Mouse (Mus musculus) stomach, embryonic 14.5 days (tissue): ENCODE results near the gene Tmem117. TPM values are rescaled to one million over a fixed set of nuclear protein-coding genes. Genes with fewer than 3 reads are reported as not detected.

Experiments used
- ATAC-seq: fragments of 200-750 bp; cut with Nextera tagmentation; 2 replicates; pipeline ENCODE4 v1.8.0; 2017; ENCODE audit warnings: low read depth, moderate TSS enrichment; ENCODE audit not compliant: insufficient number of reproducible peaks, insufficient read depth, low FRiP score
- H3K27ac ChIP-seq: fragments of 300-500 bp; sonication (generic); 2 replicates; pipeline ENCODE4 v1.5.1; 2014; ENCODE audit warnings: mild to moderate bottlenecking, low read length, moderate library complexity, mixed read lengths
- H3K27me3 ChIP-seq: fragments of 300-500 bp; sonication (generic); 2 replicates; pipeline ENCODE4 v1.6.1; 2014; ENCODE audit warnings: low read length, control low read depth, mixed read lengths; ENCODE audit not compliant: control insufficient read depth, insufficient read depth
- H3K36me3 ChIP-seq: fragments of 300-500 bp; sonication (generic); 2 replicates; pipeline ENCODE4 v1.6.1; 2014; ENCODE audit warnings: mild to moderate bottlenecking, control low read depth, low read length, moderate library complexity, mixed read lengths; ENCODE audit not compliant: control insufficient read depth, insufficient read depth
- H3K4me1 ChIP-seq: fragments of 300-500 bp; sonication (generic); 2 replicates; pipeline ENCODE4 v1.6.1; 2014; ENCODE audit warnings: low read length, control low read depth, mixed read lengths; ENCODE audit not compliant: control insufficient read depth, insufficient read depth
- H3K4me2 ChIP-seq: fragments of 300-500 bp; sonication (generic); replicated peaks from 2 replicates; pipeline ENCODE4 v1.6.1; 2014; ENCODE audit warnings: low read depth, low read length, control low read depth
- H3K4me3 ChIP-seq: fragments of 300-500 bp; sonication (generic); 2 replicates; pipeline ENCODE4 v1.5.1; 2014; ENCODE audit warnings: low read depth, low read length, control low read depth
- H3K9ac ChIP-seq: fragments of 300-500 bp; sonication (generic); replicated peaks from 2 replicates; pipeline ENCODE4 v1.6.1; 2014; ENCODE audit warnings: low read depth, mild to moderate bottlenecking, control low read depth, low read length, moderate library complexity, mixed read lengths
- H3K9me3 ChIP-seq: fragments of 300-500 bp; sonication (generic); 2 replicates; pipeline ENCODE4 v1.6.1; 2016; ENCODE audit warnings: low read depth, low read length, control low read depth; ENCODE audit not compliant: control insufficient read depth
- WGBS: fragments of 180-500 bp; shearing (Covaris S2); extraction: QIAGEN DNeasy Blood & Tissue Kit; methylation state at CpG from one replicate; pipeline ENCODE4 v1.1.7; 2014; 5-methylcytosine and 5-hydroxymethylcytosine counted together
- polyA plus RNA-seq: library from polyadenylated mRNA; unstranded; fragments of >200 nt; fragmentation: Nextera tagmentation; extraction: Ambion mirVana; gene quantifications from 2 replicates; pipeline ENCODE4 v1.2.1, GENCODE M21; 2014

Gene Tmem117
- polyA plus RNA-seq, 1 experiment from 2014 or later, result 3.8 TPM

- H3K27me3 ChIP-seq, result no peaks in the 10 kb centered on the region
- no peak overlapping the region for H3K9ac ChIP-seq
- peaks cover 3% of the 10 kb centered on the region; the same call in 1 of the 2 replicates for H3K4me1 ChIP-seq
- 80% methylated on average over 6 of the region's 6 CpGs for WGBS
- no peaks in the 10 kb centered on the region for H3K36me3 ChIP-seq
- no peak overlapping the region for H3K4me3 ChIP-seq
- no peak overlapping the region for H3K27ac ChIP-seq
- H3K4me2 ChIP-seq, result no peak overlapping the region
- no peaks in the 10 kb centered on the region for H3K9me3 ChIP-seq
- no peak for ATAC-seq
Observed at GRCm38 (mm10) chr15:94664612-94665011, 35.6 kb downstream of the Tmem117 start.

- no peak overlapping the region for H3K9ac ChIP-seq
- peak; percentile 49; the same call in 1 of the 2 replicates for ATAC-seq
Observed at GRCm38 (mm10) chr15:94681135-94681534, 52.1 kb downstream of the Tmem117 start.

GRCm38 (mm10) chr15:94684269-94684668 is 55.2 kb downstream of the Tmem117 start:
- WGBS, result 76% methylated on average over 7 of the region's 7 CpGs
- Histone ChIP-seq H3K9ac (no peak overlapping the region), H3K27me3 (no peaks in the 10 kb centered on the region), H3K9me3 (no peaks in the 10 kb centered on the region), H3K4me2 (no peak overlapping the region), H3K27ac (no peak overlapping the region), H3K36me3 (no peaks in the 10 kb centered on the region), H3K4me1 (no peaks in the 10 kb centered on the region), H3K4me3 (no peak overlapping the region)
- ATAC-seq, result no peak

More at GRCm38 (mm10) chr15:94681135-94681534, 52.1 kb downstream of the Tmem117 start:
- H3K4me3 ChIP-seq, result no peak overlapping the region
- no peaks in the 10 kb centered on the region for H3K9me3 ChIP-seq
- 44% methylated on average over 3 of the region's 3 CpGs for WGBS
- H3K4me1 ChIP-seq, result no peaks in the 10 kb centered on the region
- no peak overlapping the region for H3K27ac ChIP-seq
- no peaks in the 10 kb centered on the region for H3K36me3 ChIP-seq
- H3K27me3 ChIP-seq, result no peaks in the 10 kb centered on the region
- H3K4me2 ChIP-seq, result no peak overlapping the region

- no peak for ATAC-seq
- H3K4me2 ChIP-seq, result no peak overlapping the region
- WGBS, result 77% methylated on average over 7 of the region's 7 CpGs
- no peaks in the 10 kb centered on the region for H3K27me3 ChIP-seq
- H3K9me3 ChIP-seq, result no peaks in the 10 kb centered on the region
- H3K36me3 ChIP-seq, result no peaks in the 10 kb centered on the region
- H3K27ac ChIP-seq, result no peak overlapping the region
- H3K4me3 ChIP-seq, result no peak overlapping the region
- H3K4me1 ChIP-seq, result no peaks in the 10 kb centered on the region
- H3K9ac ChIP-seq, result no peak overlapping the region
Observed at GRCm38 (mm10) chr15:94687176-94687575, 58.1 kb downstream of the Tmem117 start.

- Histone ChIP-seq H3K4me3 (no peak overlapping the region), H3K4me2 (no peak overlapping the region), H3K9me3 (no peaks in the 10 kb centered on the region), H3K36me3 (no peaks in the 10 kb centered on the region), H3K27ac (no peak overlapping the region), H3K27me3 (no peaks in the 10 kb centered on the region), H3K4me1 (no peaks in the 10 kb centered on the region), H3K9ac (no peak overlapping the region)
- ATAC-seq, result no peak
- 79% methylated on average over 3 of the region's 3 CpGs for WGBS
Observed at GRCm38 (mm10) chr15:94687629-94688028, 58.6 kb downstream of the Tmem117 start.

GRCm38 (mm10) chr15:94689195-94689883 is 60.3 kb downstream of the Tmem117 start:
- no peak for ATAC-seq
- WGBS, result 78% methylated on average over 5 of the region's 5 CpGs

GRCm38 (mm10) chr15:94689884-94690231 is 60.8 kb downstream of the Tmem117 start:
- Histone ChIP-seq H3K4me2 (no peak overlapping the region), H3K27ac (no peak overlapping the region), H3K4me1 (no peaks in the 10 kb centered on the region), H3K27me3 (no peaks in the 10 kb centered on the region), H3K4me3 (no peak overlapping the region), H3K9ac (no peak overlapping the region), H3K9me3 (no peaks in the 10 kb centered on the region), H3K36me3 (no peaks in the 10 kb centered on the region)
- WGBS, result 58% methylated on average over 6 of the region's 6 CpGs
- ATAC-seq, result no peak

More at GRCm38 (mm10) chr15:94689195-94689883, 60.3 kb downstream of the Tmem117 start:
- Histone ChIP-seq H3K27me3 (no peaks in the 10 kb centered on the region), H3K4me2 (no peak overlapping the region), H3K9ac (no peak overlapping the region), H3K36me3 (no peaks in the 10 kb centered on the region), H3K9me3 (no peaks in the 10 kb centered on the region), H3K27ac (no peak overlapping the region), H3K4me1 (no peaks in the 10 kb centered on the region), H3K4me3 (no peak overlapping the region)

- Histone ChIP-seq H3K4me1 (no peaks in the 10 kb centered on the region), H3K27me3 (no peaks in the 10 kb centered on the region), H3K27ac (no peak overlapping the region), H3K36me3 (no peaks in the 10 kb centered on the region), H3K4me3 (no peak overlapping the region), H3K9me3 (no peaks in the 10 kb centered on the region), H3K4me2 (no peak overlapping the region), H3K9ac (no peak overlapping the region)
- WGBS, result 25% methylated on average over 5 of the region's 5 CpGs
- no peak for ATAC-seq
Observed at GRCm38 (mm10) chr15:94722759-94723158, 93.7 kb downstream of the Tmem117 start.

GRCm38 (mm10) chr15:94732104-94732503 is 103.1 kb downstream of the Tmem117 start:
- H3K36me3 ChIP-seq, result no peaks in the 10 kb centered on the region
- no peak overlapping the region for H3K9ac ChIP-seq
- H3K4me1 ChIP-seq, result no peaks in the 10 kb centered on the region
- WGBS, result 74% methylated on average over 4 of the region's 4 CpGs
- no peak overlapping the region for H3K4me3 ChIP-seq
- H3K27me3 ChIP-seq, result no peaks in the 10 kb centered on the region
- no peak overlapping the region for H3K27ac ChIP-seq
- ATAC-seq, result no peak
- H3K4me2 ChIP-seq, result no peak overlapping the region
- H3K9me3 ChIP-seq, result no peaks in the 10 kb centered on the region
